Mouse (Mus musculus) ovary, postnatal 10 days (tissue): ENCODE measurements around the gene Scamp5.

ENCODE experiments used
- DNase-seq: peaks from one replicate; pipeline ENCODE4 v3.0.0; 2022; ENCODE audit warnings: low spot score

Scamp5 gene

DNA sequence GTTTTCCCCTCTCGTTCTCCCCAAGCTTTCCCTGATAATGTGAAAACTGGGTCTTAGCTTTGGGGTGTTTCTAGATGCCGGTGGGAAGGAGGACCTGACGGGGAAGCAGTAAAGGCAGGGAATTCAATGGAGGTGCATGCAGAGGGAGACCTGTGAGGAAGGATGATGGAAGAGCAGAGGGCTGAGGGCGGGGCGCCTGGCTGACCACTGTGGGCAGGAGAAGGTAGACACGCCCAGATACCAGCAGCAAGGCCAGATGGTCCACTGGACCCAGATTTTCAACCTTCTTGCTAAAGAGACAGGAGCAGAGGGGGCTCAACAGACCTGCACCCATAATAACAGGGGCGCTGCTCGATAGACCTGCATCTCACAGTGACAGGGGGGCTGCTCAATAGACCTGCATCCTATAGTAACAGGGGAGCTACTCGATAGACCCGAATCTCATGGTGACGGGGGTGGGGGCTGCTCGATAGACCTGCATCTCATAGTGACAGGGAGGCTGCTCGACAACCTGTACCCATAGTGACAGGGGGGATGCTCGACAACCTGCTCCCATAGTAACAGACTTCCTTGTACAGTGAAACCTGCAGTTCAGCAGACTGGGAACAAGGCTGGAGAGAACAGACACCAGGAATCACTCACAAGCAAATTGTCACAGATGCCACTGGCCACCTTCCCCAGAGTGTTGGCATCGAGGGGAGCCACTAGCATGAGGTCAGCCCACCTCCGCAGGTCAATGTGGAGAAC lies 48.2 kb downstream of the Scamp5 start:
- no peak for DNase-seq

GRCm38 (mm10) chr9:57417341-57417740 lies 50.5 kb downstream of the Scamp5 start:
- DNase-seq = no peak

DNA sequence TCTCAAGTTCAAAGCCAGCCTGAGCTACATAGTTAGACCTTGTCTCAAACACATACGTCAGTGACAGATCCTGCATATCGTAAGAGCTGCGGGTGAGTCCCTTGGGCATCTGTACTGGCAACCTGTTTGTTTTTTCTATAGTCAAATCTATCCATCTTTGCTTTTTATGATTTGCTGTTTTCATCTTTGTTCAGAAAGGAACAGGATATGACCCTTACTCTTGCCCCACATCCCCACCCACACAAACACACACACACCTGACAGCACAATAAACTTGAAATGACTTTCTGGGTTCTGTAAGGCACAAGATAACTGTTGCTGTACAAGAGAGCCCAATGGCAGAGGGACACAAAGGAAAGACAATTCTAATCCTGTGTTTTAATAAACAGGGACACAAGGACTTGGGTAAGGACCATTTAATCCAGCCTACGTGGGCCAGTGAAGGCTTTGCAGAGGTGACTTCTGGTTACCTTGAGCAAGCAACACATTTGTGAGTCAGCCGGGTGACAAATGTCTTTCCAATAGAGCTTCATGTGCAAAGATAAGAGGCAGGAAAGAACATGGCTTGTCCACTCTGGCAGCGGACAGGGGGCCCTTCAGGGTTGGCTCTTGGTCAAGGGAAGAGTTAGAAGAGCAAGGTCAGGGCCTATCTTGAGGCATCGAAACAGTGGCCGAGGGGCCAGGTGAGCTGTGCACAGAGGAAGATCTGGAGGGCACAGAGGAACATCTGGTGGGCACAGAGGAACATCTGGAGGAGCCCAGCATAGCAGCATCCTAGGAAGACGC lies 60.5 kb downstream of the Scamp5 start:
- no peak for DNase-seq

DNA sequence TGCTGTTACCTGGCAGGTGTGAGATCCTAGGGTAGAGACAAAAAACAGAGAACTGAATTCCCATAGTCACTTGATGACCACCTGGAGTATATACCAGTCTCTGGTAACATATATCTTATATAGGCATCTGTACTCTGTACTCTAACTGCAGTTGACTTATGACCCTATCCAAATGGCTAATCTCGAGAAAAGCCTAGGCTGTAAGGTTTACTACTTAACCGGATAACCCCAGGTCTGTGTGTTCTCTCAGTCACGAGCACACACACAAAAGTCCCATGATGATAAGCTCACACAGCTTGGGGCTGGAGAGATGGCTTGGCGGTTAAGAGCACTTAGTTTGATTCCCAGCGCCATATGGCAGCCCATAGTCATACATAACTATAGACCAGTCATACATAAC lies 61.5 kb downstream of the Scamp5 start:
- no peak for DNase-seq

DNA sequence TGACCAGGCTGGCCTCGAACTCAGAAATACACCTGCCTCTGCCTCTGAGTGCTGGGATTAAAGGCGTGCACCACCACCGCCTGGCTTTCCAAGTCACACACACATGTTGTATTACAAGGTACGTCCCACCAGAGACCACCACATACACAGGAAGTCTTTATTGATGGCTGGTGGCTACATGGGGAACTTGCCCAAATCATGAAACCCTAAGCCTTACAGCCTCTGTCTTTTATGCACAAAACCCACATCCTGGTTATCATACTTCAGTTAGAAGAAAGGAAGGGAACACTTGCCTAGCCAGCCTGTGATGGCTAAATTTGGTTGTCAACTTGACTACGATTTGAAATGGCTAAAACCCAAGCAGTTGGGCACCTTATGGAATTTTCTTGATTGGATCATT lies 63.8 kb downstream of the Scamp5 start:
- DNase-seq = no peak

DNA sequence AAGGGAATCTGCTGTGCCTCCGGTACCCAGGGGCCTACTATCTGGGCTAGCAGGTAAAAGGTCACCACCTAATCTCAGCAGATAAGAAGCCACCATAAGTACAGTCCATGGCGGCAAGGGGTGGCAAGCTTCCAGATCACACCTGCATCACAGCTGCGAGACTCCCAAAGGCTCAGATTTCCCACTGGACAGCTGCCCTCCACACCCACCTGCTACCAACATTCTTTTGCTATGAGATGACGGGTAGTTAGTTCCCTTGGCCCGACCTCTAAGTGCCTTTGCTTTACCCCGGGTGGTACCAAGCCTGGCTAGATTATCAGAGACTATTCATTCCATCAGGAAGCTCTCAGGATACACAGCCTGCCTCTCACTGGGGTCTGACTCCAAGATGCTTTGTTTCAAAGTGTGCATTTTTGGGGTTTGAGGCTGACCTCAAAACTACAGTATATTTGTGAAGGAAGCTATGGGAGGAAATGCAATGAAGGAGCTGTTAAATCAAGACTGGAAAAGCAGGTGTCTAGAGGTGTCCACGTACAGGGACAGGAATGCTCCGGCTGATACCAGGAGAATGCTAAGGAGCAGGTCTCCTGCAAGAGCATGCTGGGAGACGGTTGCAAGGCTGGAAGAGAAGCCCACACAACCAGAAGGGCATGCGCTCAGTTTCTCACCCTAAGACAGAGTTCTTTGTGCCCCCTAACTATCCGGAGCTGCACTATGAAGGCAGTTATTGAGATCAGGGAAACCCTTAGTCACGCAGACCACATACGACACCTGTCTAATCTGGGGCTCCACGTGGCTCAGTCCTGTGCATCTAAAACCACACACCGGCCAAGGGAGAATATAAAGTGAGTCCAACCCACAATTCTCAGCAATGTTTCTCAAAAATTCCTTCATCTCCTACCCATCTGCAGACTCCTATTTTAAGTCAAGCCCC lies 65.3 kb downstream of the Scamp5 start:
- DNase-seq = no peak

GRCm38 (mm10) chr9:57398773-57399172 lies 69.1 kb downstream of the Scamp5 start:
- DNase-seq = no peak

DNA sequence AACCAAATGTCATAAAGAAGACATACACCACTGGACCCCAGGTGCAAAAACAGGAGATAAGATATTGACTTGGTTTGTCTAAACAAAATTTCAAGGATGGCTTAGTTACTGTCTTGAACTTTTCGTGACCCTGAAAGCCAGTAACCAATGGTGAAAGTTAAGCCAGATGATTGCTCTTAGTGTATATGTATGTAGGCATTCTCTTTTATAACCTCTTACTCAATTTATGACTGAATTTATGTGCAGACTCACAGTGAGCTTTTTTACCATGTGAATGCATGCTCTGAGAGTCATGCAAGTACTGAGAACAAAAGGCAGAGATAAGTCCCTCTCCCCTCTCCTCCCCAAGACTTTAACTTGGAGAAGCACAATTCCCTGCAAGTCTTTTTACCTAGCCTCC lies 75.0 kb downstream of the Scamp5 start:
- DNase-seq = no peak
